Comparison of ENCODE assay signal across 11 mouse cellular contexts in the genomic region with DNA sequence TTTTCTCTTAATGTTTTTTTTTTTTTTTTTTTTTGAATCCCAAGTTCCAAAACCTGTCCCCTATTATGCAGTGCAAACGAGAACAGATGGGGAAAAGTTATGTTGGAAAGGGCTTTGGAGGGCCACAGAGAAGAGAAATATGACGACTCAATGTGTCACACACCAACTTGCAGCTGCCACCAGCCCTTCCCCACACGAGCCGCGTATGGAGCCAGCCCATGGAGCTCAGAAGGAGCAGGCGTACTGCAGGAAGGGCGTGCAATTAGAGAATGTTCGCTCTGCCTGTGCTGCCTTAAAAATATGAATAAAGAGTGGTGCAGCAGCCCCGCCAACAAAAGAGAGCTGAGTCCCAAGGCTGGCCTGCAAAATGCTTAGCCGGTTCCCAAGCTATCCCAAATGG. TPM values are rescaled to one million over a fixed set of nuclear protein-coding genes. Genes with fewer than 3 reads are reported as not detected.
DNase-seq lines count a peak whose midpoint lies in the region; ATAC-seq lines count a peak whose summit lies in the region.
"Had no signal": no experiment of that assay in that cellular context is flagged by ENCODE, and none has a peak within 500 bp of the region (broad histone marks: within the 10 kb centered on the region; RNA-seq: fewer than 3 reads in every experiment).

No protein-coding gene starts in this region.

- intact Hi-C loops in left cerebral cortex, postnatal 14 days (cut with DNase I) = loop anchor here (2.0 kb wide), 1 partner anchor 54 kb away; no protein-coding TSS in a partner anchor

- no peak for DNase-seq in midbrain, embryonic 11.5 days (ENCODE audit: low spot score, missing footprints)
- DNase-seq in left cerebral cortex, postnatal 14 days (ENCODE audit: low spot score in 2 of 2) = peak; percentile 67 to 86
- no peak for DNase-seq in cerebellum, adult 11 months
- DNase-seq in adrenal gland, postnatal 10 days = no peak
- no peak for DNase-seq in cerebellum, adult 18-20 months
- DNase-seq: thymus, postnatal 4 days had no signal

- H3K27ac ChIP-seq in midbrain, embryonic 13.5 days = no peak overlapping the region
- no peak overlapping the region for H3K27ac ChIP-seq in midbrain, embryonic 11.5 days (ENCODE audit: low read depth, low read length)
- H3K27ac ChIP-seq: intestine, embryonic 15.5 days; liver, embryonic 15.5 days had no signal

- ATAC-seq in midbrain, embryonic 13.5 days = 0 out of 2 replicates have a peak, but pooled peaks have one; percentile 10
- ATAC-seq in midbrain, embryonic 11.5 days (ENCODE audit: low FRiP score) = no peak
- ATAC-seq in frontal cortex, adult (ENCODE audit: low TSS enrichment) = peak; percentile 84
- ATAC-seq: intestine, embryonic 15.5 days had no signal

- H3K27me3 ChIP-seq in midbrain, embryonic 13.5 days = no peaks in the 10 kb centered on the region
- no peaks in the 10 kb centered on the region for H3K27me3 ChIP-seq in midbrain, embryonic 11.5 days (ENCODE audit: control insufficient read depth, insufficient read depth, low read length)
- H3K27me3 ChIP-seq: heart, embryonic 12.5 days; intestine, embryonic 15.5 days; liver, embryonic 15.5 days had no signal

- 63% methylated on average over 10 of the region's 10 CpGs for WGBS in midbrain, embryonic 13.5 days
- WGBS in midbrain, embryonic 11.5 days = 79% methylated on average over 10 of the region's 10 CpGs

- no peak overlapping the region for H3K4me3 ChIP-seq in midbrain, embryonic 13.5 days (replicated peaks)
- H3K4me3 ChIP-seq in midbrain, embryonic 11.5 days (ENCODE audit: low read depth, low read length) = no peak overlapping the region
- H3K4me3 ChIP-seq: heart, embryonic 12.5 days; intestine, embryonic 15.5 days; liver, embryonic 15.5 days had no signal

- H3K4me2 ChIP-seq in midbrain, embryonic 13.5 days (replicated peaks) = no peak overlapping the region
- no peak overlapping the region for H3K4me2 ChIP-seq in midbrain, embryonic 11.5 days
- H3K4me2 ChIP-seq: heart, embryonic 12.5 days; intestine, embryonic 15.5 days; liver, embryonic 15.5 days had no signal

- 0 out of 2 replicates have a peak, but pooled peaks cover 6% of the 10 kb centered on the region for H3K4me1 ChIP-seq in midbrain, embryonic 13.5 days (replicated peaks)
- H3K4me1 ChIP-seq in midbrain, embryonic 11.5 days (ENCODE audit: control insufficient read depth, insufficient read depth, low read length) = no peaks in the 10 kb centered on the region
- H3K4me1 ChIP-seq: liver, embryonic 15.5 days had no signal

- no peaks in the 10 kb centered on the region for H3K9me3 ChIP-seq in midbrain, embryonic 13.5 days
- H3K9me3 ChIP-seq in midbrain, embryonic 11.5 days (ENCODE audit: control insufficient read depth, low read length) = no peaks in the 10 kb centered on the region
- H3K9me3 ChIP-seq: heart, embryonic 12.5 days; intestine, embryonic 15.5 days; liver, embryonic 15.5 days had no signal

- H3K36me3 ChIP-seq in midbrain, embryonic 13.5 days = no peaks in the 10 kb centered on the region
- H3K36me3 ChIP-seq in midbrain, embryonic 11.5 days (ENCODE audit: control insufficient read depth, insufficient read depth, low read length) = no peaks in the 10 kb centered on the region
- H3K36me3 ChIP-seq: heart, embryonic 12.5 days; intestine, embryonic 15.5 days; liver, embryonic 15.5 days had no signal

- no peak overlapping the region for H3K9ac ChIP-seq in midbrain, embryonic 13.5 days (replicated peaks)
- H3K9ac ChIP-seq in midbrain, embryonic 11.5 days (ENCODE audit: low read length) = no peak overlapping the region
- H3K9ac ChIP-seq: heart, embryonic 12.5 days; intestine, embryonic 15.5 days; liver, embryonic 15.5 days had no signal

RNA-seq across cellular contexts. Expression of gene Upp2, which starts 19.2 kb away (rescaled TPM):
- 9.8 and 11.6 TPM in 2 replicates for polyA plus RNA-seq in midbrain, embryonic 13.5 days (2015; fragmentation: Nextera tagmentation; extraction: Ambion mirVana)
- polyA plus RNA-seq in midbrain, embryonic 11.5 days (2014; fragmentation: Nextera tagmentation; extraction: Ambion mirVana) = 4.6 and 4.7 TPM in 2 replicates
- total RNA-seq in left cerebral cortex, postnatal 14 days (2021) = 10 to 100 TPM; 16.7 to 19.4 TPM
- 10 to 100 TPM; 11.3 to 21.1 TPM for total RNA-seq in adrenal gland, postnatal 10 days (2021)

RNA-seq across cellular contexts. Expression of gene Acvr1, which starts 19.4 kb away (rescaled TPM):
- polyA plus RNA-seq in midbrain, embryonic 13.5 days (2015; fragmentation: Nextera tagmentation; extraction: Ambion mirVana) = 3.6 and 4.2 TPM in 2 replicates
- 4.7 and 4.9 TPM in 2 replicates for polyA plus RNA-seq in midbrain, embryonic 11.5 days (2014; fragmentation: Nextera tagmentation; extraction: Ambion mirVana)
- 10 to 100 TPM; 32.7 to 33.8 TPM for total RNA-seq in left cerebral cortex, postnatal 14 days (2021)
- total RNA-seq in adrenal gland, postnatal 10 days (2021) = 10 to 100 TPM; 36.2 to 46.4 TPM

Comparison
In these comparisons a context has a peak if more than half of its experiments do, and no peak if none do; other contexts are left out.
1. DNase-seq: peak in left cerebral cortex, postnatal 14 days (2 of 2); none in midbrain, embryonic 11.5 days (single experiment), cerebellum, adult 11 months (single experiment), adrenal gland, postnatal 10 days (single experiment) and cerebellum, adult 18-20 months (0 of 2).